Mouse (Mus musculus) fat pad, adult 2 months (tissue): Measurements from ENCODE around the gene Sox9.

ENCODE experiments used
- DNase-seq: peaks from one replicate; pipeline ENCODE4 v3.0.0-alpha.2; 2011; ENCODE audit warnings: low read depth, low spot score; ENCODE audit errors: extremely low read depth

Gene Sox9

DNA sequence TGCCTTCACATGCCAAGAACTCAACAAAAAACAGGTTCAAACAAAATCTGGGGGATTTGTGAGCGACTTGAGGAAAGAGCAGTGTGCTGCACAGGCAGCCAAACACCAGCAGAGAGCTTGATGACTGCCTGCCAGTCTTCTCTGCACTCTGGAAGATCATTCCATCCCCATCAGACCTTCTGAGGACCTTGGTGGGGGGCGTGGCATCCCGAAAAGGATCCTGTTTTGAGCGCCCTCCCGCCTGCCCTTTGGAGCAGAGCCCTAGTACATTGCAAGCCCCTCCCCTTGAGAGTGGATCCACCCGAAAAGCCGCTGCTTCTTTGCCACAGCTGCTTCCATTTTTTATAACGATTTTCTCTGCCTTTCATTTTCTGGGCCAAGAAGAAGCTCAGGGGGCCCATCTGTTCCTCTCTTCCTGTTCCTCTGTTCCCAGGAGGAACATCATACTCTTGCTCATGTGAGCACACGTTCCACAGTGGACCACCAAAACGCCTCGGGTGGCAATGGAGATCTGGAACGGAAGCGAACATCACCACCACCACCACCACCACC lies 16.9 kb downstream of the Sox9 start:
- DNase-seq, result no peak

GRCm38 (mm10) chr11:112801189-112801818 lies 19.3 kb downstream of the Sox9 start:
- no peak for DNase-seq

DNA sequence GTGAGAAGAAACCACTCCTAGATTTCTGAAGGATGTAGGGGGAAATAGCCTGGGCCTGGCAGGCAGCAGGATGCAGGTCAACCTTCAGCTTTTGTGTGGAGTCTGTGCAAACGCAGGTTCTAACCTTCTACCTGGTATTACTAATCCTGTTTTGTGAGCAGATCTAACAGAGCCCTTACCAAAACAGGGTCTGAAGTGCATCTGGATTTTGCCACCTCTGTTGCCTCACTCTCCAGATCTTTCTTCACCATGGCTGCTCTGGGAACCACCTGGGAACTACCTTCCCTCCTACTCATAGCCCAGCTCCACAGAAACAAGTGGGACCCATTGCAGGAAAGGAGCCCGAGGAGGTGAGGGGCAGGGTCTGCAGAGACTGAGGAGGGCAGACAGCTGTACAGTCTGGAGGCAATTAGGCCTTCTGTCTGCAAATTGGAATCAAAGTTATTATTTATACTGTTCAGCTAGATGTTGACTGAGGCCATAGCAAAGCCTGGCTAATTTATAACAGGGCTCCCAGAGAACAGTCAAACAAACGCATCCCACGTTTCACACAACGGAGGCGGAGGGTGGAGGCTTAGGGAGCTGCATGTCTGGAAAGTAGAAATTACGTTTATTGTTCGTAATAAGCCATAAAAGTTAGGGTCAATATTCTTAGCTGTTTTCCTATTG lies 25.9 kb downstream of the Sox9 start:
- no peak for DNase-seq

DNA sequence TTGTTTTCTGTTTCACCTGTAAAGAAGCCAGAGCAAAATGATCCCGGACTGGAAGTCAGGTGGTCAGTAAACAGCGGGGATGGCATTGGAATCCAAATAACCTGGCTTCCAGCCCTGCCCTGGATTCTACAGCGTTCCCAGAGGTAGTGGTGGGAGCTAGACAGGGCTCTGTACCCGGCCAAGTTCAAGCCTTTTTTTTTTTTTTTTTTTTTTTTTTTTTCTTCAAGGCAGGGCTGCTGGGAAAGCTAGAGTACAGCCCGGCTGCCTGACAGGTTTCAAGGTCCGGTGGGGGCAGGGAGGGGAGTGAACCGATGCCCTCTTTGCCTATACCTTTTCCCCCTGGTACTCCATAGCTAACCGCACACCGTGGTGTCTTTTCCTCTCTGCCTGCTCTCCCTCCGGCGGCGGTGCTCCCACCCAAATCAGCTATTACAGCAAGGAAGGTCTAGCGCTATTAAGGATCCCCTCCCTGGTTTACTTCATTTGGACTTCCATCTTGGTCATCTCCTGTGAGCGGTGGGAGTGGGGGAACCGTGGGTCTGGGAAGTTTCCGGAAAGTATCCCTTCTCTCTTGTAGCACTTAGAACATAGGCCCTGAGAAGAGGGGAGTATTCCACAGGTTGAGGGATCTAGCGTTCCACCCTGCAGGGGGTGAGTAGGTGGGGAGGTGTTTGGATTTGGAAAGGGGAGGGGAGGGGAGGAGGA lies 28.6 kb downstream of the Sox9 start:
- DNase-seq, result no peak

GRCm38 (mm10) chr11:112811152-112811871 lies 29.3 kb downstream of the Sox9 start:
- DNase-seq, result no peak

GRCm38 (mm10) chr11:112817829-112818650 lies 36.0 kb downstream of the Sox9 start:
- DNase-seq, result no peak

DNA sequence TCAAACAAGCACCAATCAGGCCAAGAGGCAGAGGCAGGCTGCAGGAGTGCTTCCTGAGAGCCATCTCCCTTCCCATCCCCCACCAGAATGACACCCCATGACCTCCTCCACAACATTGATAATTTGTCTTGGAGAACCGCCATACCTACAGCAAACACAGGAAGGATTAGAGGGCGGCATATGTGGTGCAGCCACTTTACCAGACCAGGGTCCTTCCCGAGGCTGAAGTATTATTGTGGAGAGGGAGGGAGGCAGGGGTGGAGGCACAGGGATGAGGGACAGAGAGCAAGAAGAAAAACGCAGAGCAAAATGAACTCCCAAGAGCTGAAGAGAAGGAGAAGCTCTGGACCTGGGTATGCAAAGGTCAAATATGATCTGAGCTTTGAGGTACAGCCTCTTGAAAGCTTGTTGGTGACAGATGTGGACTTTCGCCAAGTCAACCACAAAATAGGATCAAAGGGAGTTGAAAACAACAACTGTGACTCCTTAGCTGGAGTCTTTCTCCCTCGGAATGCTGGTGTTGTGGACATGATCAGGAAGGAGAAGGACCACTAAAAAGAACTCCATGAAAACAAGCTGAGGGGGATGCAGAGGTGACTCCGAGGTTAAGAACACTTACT lies 36.7 kb downstream of the Sox9 start:
- no peak for DNase-seq

- DNase-seq, result no peak
Observed at GRCm38 (mm10) chr11:112821536-112821935, 39.5 kb downstream of the Sox9 start.

DNA sequence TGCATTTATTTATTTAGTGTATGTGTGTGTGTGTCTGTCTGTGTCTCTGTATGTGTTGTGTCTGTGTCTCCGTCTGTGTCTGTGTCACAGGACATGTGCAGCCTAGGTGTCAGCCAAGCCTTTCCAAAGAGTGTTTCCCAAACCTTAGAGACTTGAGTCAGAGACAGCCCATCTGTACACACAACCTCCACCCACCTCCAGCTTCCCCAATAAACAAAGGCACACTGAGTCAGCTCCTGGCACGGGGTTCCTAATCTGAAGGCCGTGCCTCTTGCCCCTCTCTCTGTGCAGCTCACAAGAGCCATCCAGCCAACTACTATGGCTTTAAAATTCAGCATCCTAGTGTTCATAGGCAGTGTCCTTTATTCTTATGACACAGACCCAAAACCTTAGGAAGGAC lies 42.1 kb downstream of the Sox9 start:
- no peak for DNase-seq

DNA sequence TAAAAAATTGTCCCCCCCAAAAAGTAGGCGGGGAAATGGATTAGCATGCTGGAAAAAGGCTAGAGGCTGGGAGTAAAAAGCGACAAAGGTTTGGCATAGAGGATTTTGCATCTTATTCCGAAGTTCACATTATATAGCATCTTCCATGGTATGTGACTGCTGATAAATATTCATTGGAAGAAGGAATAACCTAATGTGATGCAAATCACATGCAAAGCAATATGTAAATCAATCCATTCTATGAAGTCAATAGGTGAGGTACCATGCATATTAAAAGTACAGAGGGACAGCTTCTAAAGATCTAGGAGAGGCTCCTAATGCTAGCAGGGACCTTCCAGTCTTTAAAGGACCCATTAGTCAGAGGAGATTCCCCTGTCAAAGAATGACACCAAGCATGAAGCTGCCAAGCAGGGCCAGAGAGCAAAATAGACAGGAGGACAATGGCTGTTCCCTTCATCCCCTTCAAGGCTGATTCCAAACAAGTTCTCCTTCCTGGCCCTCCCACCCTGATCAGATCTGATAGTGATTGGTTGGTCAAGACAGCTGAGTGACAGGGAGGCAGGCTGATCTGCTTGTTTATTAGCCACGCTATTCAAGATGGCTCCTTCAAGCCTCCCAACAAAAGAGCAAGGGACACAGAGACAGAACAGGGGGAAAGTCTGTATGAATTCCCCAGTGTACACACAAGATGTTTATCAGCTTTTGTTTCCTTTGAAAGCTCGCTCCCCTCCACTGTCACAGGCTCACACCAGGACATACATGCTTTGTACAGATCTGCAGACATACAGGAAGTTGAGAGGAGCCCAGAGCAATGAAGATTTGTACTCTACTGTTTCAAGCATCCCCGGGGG lies 44.4 kb downstream of the Sox9 start:
- DNase-seq, result no peak

GRCm38 (mm10) chr11:112827044-112827347 lies 45.0 kb downstream of the Sox9 start:
- no peak for DNase-seq

DNA sequence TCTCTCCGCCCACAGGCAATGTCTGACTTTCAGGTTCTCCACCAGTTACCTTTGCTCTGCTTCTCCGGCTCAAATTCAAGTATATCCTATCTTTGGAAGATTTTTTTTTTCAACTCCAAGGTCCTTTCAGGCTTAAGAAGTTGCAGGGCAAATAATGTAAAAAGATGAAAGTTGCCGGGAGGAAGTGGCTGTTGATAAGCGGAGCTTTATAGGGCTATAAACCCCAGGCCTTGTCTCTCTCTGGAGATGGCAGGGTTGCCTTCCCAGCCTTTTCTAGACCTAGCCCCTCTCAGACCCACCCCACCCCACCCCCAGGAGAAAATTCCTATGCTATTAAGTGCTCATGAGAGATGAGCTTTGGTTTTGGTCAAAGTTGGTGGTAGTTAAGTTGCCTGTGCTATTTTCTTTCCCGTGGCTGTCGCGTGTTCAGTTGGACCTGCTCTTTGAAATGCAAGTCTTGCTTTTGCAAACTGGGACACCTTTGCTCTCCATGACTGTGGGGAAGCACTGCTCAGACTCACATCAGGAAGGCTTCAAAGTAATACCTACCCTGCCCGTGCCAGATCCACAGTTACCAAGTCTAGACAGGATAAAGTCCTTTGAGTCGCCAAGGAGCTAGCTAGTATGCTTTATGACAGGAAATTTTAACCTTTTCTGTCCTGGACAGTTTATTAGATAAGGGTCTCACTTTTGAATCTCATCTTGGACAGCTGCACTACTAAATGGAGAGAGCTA lies 46.7 kb downstream of the Sox9 start:
- no peak for DNase-seq

GRCm38 (mm10) chr11:112834245-112835005 lies 52.4 kb downstream of the Sox9 start:
- peak; percentile 94 for DNase-seq

DNA sequence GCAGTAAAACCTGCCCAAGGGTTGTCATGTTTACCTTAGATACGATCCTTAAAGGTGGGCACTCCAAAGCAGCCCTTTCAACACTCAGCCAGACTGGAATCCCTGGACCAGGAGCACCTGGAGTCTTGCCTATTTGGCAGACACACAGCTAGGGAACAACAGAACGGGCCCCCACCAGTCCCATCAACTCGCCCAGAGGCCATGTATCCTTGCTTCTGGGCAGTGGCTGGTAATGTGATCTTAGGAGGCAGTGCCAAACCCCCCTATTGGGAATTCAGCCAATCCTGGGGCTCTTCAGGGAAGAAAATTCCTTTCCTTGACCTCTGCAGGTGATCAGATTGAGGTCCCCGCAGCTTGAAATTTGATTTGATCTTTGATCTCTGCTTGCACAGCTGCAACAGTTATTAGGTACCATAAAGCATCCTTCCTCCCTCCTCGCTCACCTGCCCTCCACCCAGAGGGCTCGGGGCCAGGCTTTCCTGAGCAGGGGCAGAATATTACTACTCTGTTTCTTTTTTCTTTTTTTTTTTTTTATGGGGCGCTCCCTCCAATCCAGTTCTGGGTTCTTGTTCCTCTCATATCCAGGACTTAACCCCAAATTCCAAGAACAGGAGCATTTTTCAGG lies 53.6 kb downstream of the Sox9 start:
- DNase-seq, result no peak
